Mouse (Mus musculus): ENCODE measurements around the gene Lrp8.

DNA sequence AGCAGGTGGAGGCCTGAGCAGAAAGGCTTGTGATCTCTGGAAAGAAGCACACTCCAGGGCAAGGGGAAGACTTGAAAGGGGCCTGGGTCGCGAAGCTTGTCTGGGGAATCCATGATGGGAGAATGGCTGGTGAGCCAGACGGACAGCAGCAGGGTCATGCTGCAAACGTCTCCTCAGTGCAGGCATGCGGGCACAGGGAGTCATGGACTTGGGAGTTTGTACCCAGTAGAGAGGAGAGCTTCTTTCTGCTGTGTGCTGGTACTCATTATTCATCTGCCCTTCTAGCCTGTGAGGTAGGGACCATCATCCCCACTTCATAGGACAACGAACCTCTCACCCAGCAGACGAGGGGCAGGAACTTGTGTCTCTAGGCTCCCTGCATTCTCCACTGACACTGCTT, 51.8 kb downstream of the Lrp8 start:
- TF ChIP-seq POLR2A (IDR thresholded peaks at IDR 0.05; ENCODE audit: extremely low read depth, insufficient read depth, low read length), result no peak
- TF ChIP-seq CTCF (IDR thresholded peaks at IDR 0.05; ENCODE audit: low read depth, low read length), result no peak

Data from liver, adult 2 months (tissue).